Mouse (Mus musculus): ENCODE data around the gene Tbc1d5. TPM values are rescaled to one million over a fixed set of nuclear protein-coding genes. Genes with fewer than 3 reads are reported as not detected.
"Not testable (repeated sequence)": the region's sequence is repeated elsewhere in the genome, so short reads cannot be mapped to it uniquely, and the experiment has no call there.

The Tbc1d5 gene
- total RNA-seq, 2 experiments from 2014 or later, result 26.8 to 26.9 TPM

- DNase-seq (ENCODE audit: extremely low spot score in 1 of 2, low spot score in 2 of 2), result no peak
- intact Hi-C loops (cut with DNase I), result no loop called here
- no peak overlapping the region for H3K27ac ChIP-seq
- H3K4me3 ChIP-seq, result no peak overlapping the region
- no peak for TF ChIP-seq CTCF (IDR thresholded peaks at IDR 0.05)
These were observed 468.5 kb downstream of the Tbc1d5 start for GRCm38 (mm10) chr17:50710497-50711222.

DNA sequence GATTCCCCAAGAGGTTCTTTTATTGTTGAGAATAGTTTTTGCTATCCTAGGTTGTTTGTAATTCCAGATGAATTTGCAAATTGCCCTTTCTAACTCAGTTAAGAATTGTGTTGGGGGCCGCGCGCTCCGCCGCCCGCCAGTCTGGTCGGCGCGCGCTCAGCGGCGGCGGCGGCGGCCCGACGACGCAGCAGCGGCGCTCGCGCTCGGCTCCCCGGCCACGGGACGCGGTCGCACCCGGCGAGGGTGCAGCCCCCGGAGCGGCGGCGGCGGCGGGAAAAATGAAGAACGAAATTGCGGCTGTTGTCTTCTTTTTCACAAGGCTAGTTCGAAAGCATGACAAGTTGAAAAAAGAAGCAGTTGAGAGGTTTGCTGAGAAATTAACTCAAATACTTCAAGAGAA, 480.7 kb downstream of the Tbc1d5 start:
- DNase-seq (ENCODE audit: extremely low spot score in 1 of 2, low spot score in 2 of 2); H3K4me3 ChIP-seq; intact Hi-C loops (cut with DNase I); H3K27ac ChIP-seq: not testable (repeated sequence)

DNA sequence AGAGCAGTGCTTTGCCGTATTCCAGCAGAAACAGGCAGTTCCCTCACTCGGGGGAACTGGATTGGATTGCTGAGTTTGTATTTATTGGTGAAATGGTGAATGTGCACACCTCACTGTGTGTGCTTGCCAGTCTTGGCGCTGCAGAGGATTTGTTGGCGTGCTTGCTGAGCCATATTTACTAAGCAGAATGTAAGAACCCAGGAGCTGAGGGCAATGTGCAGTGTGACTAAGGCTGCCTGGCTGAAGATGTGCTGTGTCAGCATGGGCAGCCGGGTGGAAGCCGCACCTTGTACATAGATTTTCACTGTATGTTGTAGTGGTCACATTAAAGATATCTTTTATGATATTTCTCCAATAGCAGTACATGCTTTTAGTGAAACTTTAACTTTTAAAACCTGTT, 491.0 kb downstream of the Tbc1d5 start:
- intact Hi-C loops (cut with DNase I), result no loop called here
- Histone ChIP-seq H3K4me3 (no peak overlapping the region), H3K27ac (no peak overlapping the region)
- DNase-seq (ENCODE audit: extremely low spot score in 1 of 2, low spot score in 2 of 2), result peak in 1 of 2 experiments; percentile 7
- no peak for TF ChIP-seq CTCF (IDR thresholded peaks at IDR 0.05)

GRCm38 (mm10) chr17:50687670-50688069, 491.5 kb downstream of the Tbc1d5 start:
- DNase-seq (ENCODE audit: extremely low spot score in 1 of 2, low spot score in 2 of 2), result no peak
- no peak for TF ChIP-seq CTCF (IDR thresholded peaks at IDR 0.05)
- no peak overlapping the region for H3K4me3 ChIP-seq
- intact Hi-C loops (cut with DNase I), result no loop called here
- no peak overlapping the region for H3K27ac ChIP-seq

DNA sequence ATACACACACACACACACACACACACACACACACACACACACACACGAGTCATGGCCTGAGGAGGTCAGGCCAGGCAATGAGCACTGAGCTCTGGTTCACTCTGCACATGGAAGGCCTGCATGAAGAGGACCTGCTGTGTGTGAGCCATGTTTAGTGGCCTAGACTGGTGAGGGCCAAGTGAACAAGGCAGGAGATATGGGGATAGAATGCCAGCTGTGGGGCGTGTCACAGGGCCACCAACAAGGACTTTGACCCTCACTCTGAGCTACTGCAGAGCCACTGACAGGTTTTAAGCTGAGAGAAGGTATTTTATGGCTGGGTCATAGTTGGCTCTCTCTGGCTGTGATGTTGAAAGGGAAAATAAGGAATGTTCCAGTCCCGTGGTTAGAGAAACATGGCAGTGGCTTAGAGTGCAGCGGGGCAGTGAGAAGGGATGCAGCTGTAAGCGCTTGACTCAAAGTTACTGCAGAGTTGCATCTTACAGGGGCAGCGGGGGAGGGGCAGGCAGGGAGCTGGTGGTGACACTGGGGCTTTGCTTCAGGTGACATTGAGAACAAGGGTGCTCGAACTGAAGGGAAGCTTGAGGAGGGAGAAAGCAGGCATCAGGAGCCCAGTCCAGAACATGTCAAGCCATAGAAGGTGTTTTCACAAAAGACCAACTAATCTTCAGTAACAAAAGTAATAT, 494.0 kb downstream of the Tbc1d5 start:
- no peak for DNase-seq (ENCODE audit: extremely low spot score in 1 of 2, low spot score in 2 of 2)
- intact Hi-C loops (cut with DNase I), result no loop called here
- Histone ChIP-seq H3K27ac (no peak overlapping the region), H3K4me3 (no peak overlapping the region)
- no peak for TF ChIP-seq CTCF (IDR thresholded peaks at IDR 0.05)

Measured in left cerebral cortex, adult 2 months (tissue).